Mouse (Mus musculus) CH12.LX (cell line): Measurements from ENCODE around the gene Pmepa1. TPM values are rescaled to one million over a fixed set of nuclear protein-coding genes. Genes with fewer than 3 reads are reported as not detected.

Experiments
- DNase-seq: peaks from one replicate; pipeline ENCODE4 v3.0.0-alpha.2; 2013; ENCODE audit errors: extremely low read depth
- H3K27ac ChIP-seq: 2 replicates; pipeline ENCODE4 v1.5.1; 2012; ENCODE audit warnings: low read depth, mild to moderate bottlenecking, control low read depth, moderate library complexity; ENCODE audit not compliant: insufficient read depth
- H3K27me3 ChIP-seq: replicated peaks from 2 replicates; pipeline ENCODE3; 2012; ENCODE audit warnings: inconsistent platforms
- H3K36me3 ChIP-seq, 2 experiments: replicated peaks in 1 of 2; 2 replicates each; pipeline versions ENCODE3 to v1.6.1; 2012; ENCODE audit warnings: inconsistent platforms in 1 of 2, low read length in 1 of 2, mild to moderate bottlenecking in 1 of 2, mixed read lengths in 1 of 2, moderate library complexity in 1 of 2; ENCODE audit not compliant: control insufficient read depth in 1 of 2, insufficient read depth in 1 of 2
- H3K4me1 ChIP-seq, 2 experiments: 2 replicates each; pipeline ENCODE4 v1.6.1; 2012; ENCODE audit warnings: inconsistent platforms in 1 of 2, moderate library complexity in 1 of 2; ENCODE audit not compliant: insufficient read depth in 2 of 2, control insufficient read depth in 1 of 2
- H3K4me2 ChIP-seq: 2 replicates; pipeline ENCODE4 v1.6.1; 2012; ENCODE audit warnings: low read depth, mild to moderate bottlenecking, control low read depth; ENCODE audit not compliant: poor library complexity, insufficient read depth, severe bottlenecking
- H3K4me3 ChIP-seq, 3 experiments: fragments of 150-350 bp in 1 of 3; sonication (generic) in 1 of 3; replicated peaks in 1 of 3; 2 replicates each; pipeline versions ENCODE3 to v1.5.1; 2011 to 2012; ENCODE audit warnings: low read depth in 2 of 3, low read length in 2 of 3, mild to moderate bottlenecking in 2 of 3, moderate library complexity in 2 of 3, control low read depth in 1 of 3, improper control_type of control experiment in 1 of 3, inconsistent platforms in 1 of 3, mixed read lengths in 1 of 3; ENCODE audit not compliant: poor library complexity in 1 of 3
- H3K79me2 ChIP-seq: replicated peaks from 2 replicates; pipeline ENCODE4 v1.6.1; 2012; ENCODE audit warnings: mild to moderate bottlenecking, moderate library complexity; ENCODE audit not compliant: control insufficient read depth, poor library complexity, insufficient read depth, severe bottlenecking; ENCODE audit errors: extremely low read depth
- H3K9ac ChIP-seq: 2 replicates; pipeline ENCODE4 v1.6.1; 2012; ENCODE audit warnings: low read depth, mild to moderate bottlenecking, control low read depth, moderate library complexity; ENCODE audit not compliant: insufficient read depth
- H3K9me3 ChIP-seq: replicated peaks from 2 replicates; pipeline ENCODE3; 2012; ENCODE audit warnings: low read length, inconsistent platforms, mixed read lengths
- CHD1 ChIP-seq: IDR thresholded peaks from 2 replicates; pipeline ENCODE4 v1.6.1; 2012; ENCODE audit warnings: low read depth, low read length, improper control_type of control experiment, inconsistent platforms
- CHD2 ChIP-seq: IDR thresholded peaks from 2 replicates; pipeline ENCODE4 v1.6.1; 2011; ENCODE audit warnings: low read length, improper control_type of control experiment
- CTCF ChIP-seq, 2 experiments: IDR thresholded peaks in 1 of 2; conservative IDR thresholded peaks in 1 of 2; 2 replicates each; pipeline ENCODE4 v1.5.1; 2011 to 2012; ENCODE audit warnings: low read depth in 2 of 2, low read length in 2 of 2, improper control_type of control experiment in 1 of 2, inconsistent platforms in 1 of 2, mild to moderate bottlenecking in 1 of 2, moderate library complexity in 1 of 2
- E2F4 ChIP-seq: IDR thresholded peaks from 2 replicates; pipeline ENCODE4 v1.6.1; 2011; ENCODE audit warnings: low read depth, low read length, improper control_type of control experiment; ENCODE audit not compliant: insufficient replicate concordance
- ELF1 ChIP-seq: IDR thresholded peaks from 2 replicates; pipeline ENCODE4 v1.6.1; 2014; ENCODE audit warnings: low read depth, mild to moderate bottlenecking, inconsistent platforms, low read length, improper control_type of control experiment
- ETS1 ChIP-seq: conservative IDR thresholded peaks from 2 replicates; pipeline ENCODE4 v1.6.1; 2012; ENCODE audit warnings: low read depth, mild to moderate bottlenecking, inconsistent platforms, low read length, improper control_type of control experiment, moderate library complexity
- GABPA ChIP-seq: IDR thresholded peaks from 2 replicates; pipeline ENCODE4 v1.6.1; 2012; ENCODE audit warnings: low read depth, low read length, improper control_type of control experiment, inconsistent platforms; ENCODE audit not compliant: insufficient replicate concordance
- HCFC1 ChIP-seq: IDR thresholded peaks from 2 replicates; pipeline ENCODE4 v1.6.1; 2012; ENCODE audit warnings: low read depth, mild to moderate bottlenecking, inconsistent platforms, low read length, improper control_type of control experiment
- IRF4 ChIP-seq: IDR thresholded peaks from 2 replicates; pipeline ENCODE4 v1.6.1; 2014; ENCODE audit warnings: low read depth, mild to moderate bottlenecking, inconsistent platforms, low read length, improper control_type of control experiment
- JUND ChIP-seq: conservative IDR thresholded peaks from 2 replicates; pipeline ENCODE4 v1.6.1; 2011; ENCODE audit warnings: low read depth, low read length, improper control_type of control experiment
- KAT2A ChIP-seq: IDR thresholded peaks from 2 replicates; pipeline ENCODE4 v1.6.1; 2012; ENCODE audit warnings: low read length, improper control_type of control experiment, inconsistent platforms; ENCODE audit not compliant: insufficient replicate concordance
- MAFK ChIP-seq: IDR thresholded peaks from 2 replicates; pipeline ENCODE4 v1.6.1; 2011; ENCODE audit warnings: low read length, improper control_type of control experiment; ENCODE audit not compliant: insufficient replicate concordance
- MAZ ChIP-seq: IDR thresholded peaks from 2 replicates; pipeline ENCODE4 v1.6.1; 2012; ENCODE audit warnings: low read depth, mild to moderate bottlenecking, inconsistent platforms, low read length, improper control_type of control experiment, moderate library complexity
- MEF2A ChIP-seq: IDR thresholded peaks from 2 replicates; pipeline ENCODE4 v1.6.1; 2014; ENCODE audit warnings: low read depth, mild to moderate bottlenecking, inconsistent platforms, low read length, improper control_type of control experiment, borderline replicate concordance
- POLR2AphosphoS2 ChIP-seq: IDR thresholded peaks from 2 replicates; pipeline ENCODE4 v1.6.1; 2011; ENCODE audit warnings: low read depth, low read length, improper control_type of control experiment
- RCOR1 ChIP-seq: conservative IDR thresholded peaks from 2 replicates; pipeline ENCODE4 v1.6.1; 2012; ENCODE audit warnings: low read depth, mild to moderate bottlenecking, inconsistent platforms, low read length, improper control_type of control experiment
- SIN3A ChIP-seq: IDR thresholded peaks from 2 replicates; pipeline ENCODE4 v1.6.1; 2012; ENCODE audit warnings: low read length, improper control_type of control experiment, inconsistent platforms
- SMC3 ChIP-seq: IDR thresholded peaks from 2 replicates; pipeline ENCODE4 v1.6.1; 2011; ENCODE audit warnings: low read depth, low read length, improper control_type of control experiment
- USF1 ChIP-seq: IDR thresholded peaks from 2 replicates; pipeline ENCODE4 v1.6.1; 2014; ENCODE audit warnings: low read depth, mild to moderate bottlenecking, inconsistent platforms, low read length, improper control_type of control experiment
- USF2 ChIP-seq: conservative IDR thresholded peaks from 2 replicates; pipeline ENCODE4 v1.6.1; 2011; ENCODE audit warnings: low read depth, low read length, improper control_type of control experiment
- ZC3H11A ChIP-seq: IDR thresholded peaks from 2 replicates; pipeline ENCODE4 v1.6.1; 2012; ENCODE audit warnings: low read depth, mild to moderate bottlenecking, inconsistent platforms, low read length, improper control_type of control experiment
- ZKSCAN1 ChIP-seq: IDR thresholded peaks from 2 replicates; pipeline ENCODE4 v1.6.1; 2012; ENCODE audit warnings: low read depth, inconsistent platforms, low read length, improper control_type of control experiment, borderline replicate concordance
- ZMIZ1 ChIP-seq: IDR thresholded peaks from 2 replicates; pipeline ENCODE4 v1.6.1; 2012; ENCODE audit warnings: low read depth, mild to moderate bottlenecking, inconsistent platforms, low read length, improper control_type of control experiment
- ZNF384 ChIP-seq: IDR thresholded peaks from 2 replicates; pipeline ENCODE4 v1.6.1; 2012; ENCODE audit warnings: low read depth, low read length, improper control_type of control experiment, inconsistent platforms
- dilution Hi-C: fragments of 300-500 bp; cut with MboI; formaldehyde crosslinking; loops from 2 replicates; pipeline ENCODE4 v1.14.3; 2020; ENCODE audit warnings: low sequenced_read_pairs; ENCODE audit not compliant: extremely low pct_unique_long_range_greater_than_20kb, extremely low pct_ligation_motif_present
- in situ Hi-C: fragments of 300-500 bp; cut with MboI; formaldehyde crosslinking; loops from 3 replicates; pipeline ENCODE4 v1.14.3; 2019; ENCODE audit warnings: low sequenced_read_pairs, low pct_ligation_motif_present, low pct_unique_long_range_greater_than_20kb, mixed read lengths
- polyA plus RNA-seq: library from polyadenylated mRNA; unstranded; fragments of >175 nt; gene quantifications from 2 replicates; pipeline ENCODE4 v1.2.1, GENCODE M21; 2012; ENCODE audit warnings: low read depth; ENCODE audit not compliant: insufficient read length
- total RNA-seq, 2 experiments: library from RNA; depleted of rRNA; stranded (reverse); fragments of 300-350 nt in 1 of 2; fragments of >200 nt in 1 of 2; gene quantifications; 2 replicates each; pipeline ENCODE4 v1.2.3; 2012 to 2014

The Pmepa1 gene
- total and polyA plus RNA-seq, 3 experiments, result 1.6 to 11.8 (median 9.9) TPM

DNA sequence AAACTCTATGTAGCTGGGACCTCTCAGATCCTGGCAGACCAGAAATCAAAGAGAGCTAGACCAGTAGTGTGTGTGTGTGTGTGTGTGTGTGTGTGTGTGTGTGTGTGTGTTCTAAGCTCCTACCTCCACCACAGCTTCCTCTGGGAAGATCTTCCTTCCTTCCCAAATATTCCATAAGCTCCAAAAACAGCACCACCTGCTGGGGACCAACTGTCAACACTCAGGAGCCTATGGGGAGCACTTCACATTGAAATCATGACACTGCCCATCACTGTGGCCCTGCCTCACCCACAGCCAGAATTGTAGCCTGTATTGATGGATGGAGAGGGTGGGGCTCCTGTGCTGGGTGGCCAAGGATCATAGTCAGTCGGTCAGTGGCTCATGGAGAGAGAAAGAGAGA is 38.0 kb upstream of the Pmepa1 start:
- in situ Hi-C loops, result no loop called here
- dilution Hi-C loops, result no loop called here

DNA sequence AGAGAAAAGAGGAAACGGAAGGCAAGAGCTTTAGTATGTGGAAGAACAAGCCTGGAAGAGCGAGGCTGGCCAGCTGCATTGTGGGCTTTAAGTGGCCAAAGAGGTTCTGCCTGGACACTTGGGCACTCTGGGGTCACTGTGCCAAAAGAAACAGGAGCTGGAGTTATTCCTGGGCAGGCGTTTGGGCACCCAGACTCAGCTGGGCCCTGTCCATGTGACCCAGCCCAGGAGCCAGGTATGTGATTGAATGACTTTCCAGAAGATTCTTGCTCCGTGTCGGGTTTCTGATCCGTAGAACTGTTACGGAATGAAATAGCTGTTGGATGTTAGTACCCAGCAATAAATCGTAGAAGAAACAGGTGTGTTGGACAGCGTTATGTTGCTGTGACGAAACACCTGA is 32.2 kb upstream of the Pmepa1 start:
- TF ChIP-seq HCFC1 (no peak), RCOR1 (no peak), USF1 (no peak), ETS1 (no peak), MAFK (no peak), IRF4 (no peak), ZNF384 (no peak), USF2 (no peak), CHD1 (no peak), CHD2 (no peak)
- TF ChIP-seq, all 38 proteins: peak for 0
- dilution Hi-C loops, result no loop called here
- Histone ChIP-seq H3K4me2 (no peak overlapping the region), H3K79me2 (no peaks in the 10 kb centered on the region), H3K4me3 (no peak overlapping the region), H3K27me3 (peaks cover 3% of the 10 kb centered on the region), H3K36me3 (no peaks in the 10 kb centered on the region), H3K4me1 (peaks cover 2 to 9% of the 10 kb centered on the region in 2 experiments; a peak in 3 of 4 replicates), H3K9ac (no peak overlapping the region), H3K27ac (no peak overlapping the region), H3K9me3 (no peaks in the 10 kb centered on the region)
- in situ Hi-C loops, result no loop called here
- no peak for DNase-seq

More for the DNA sequence above, 38.0 kb upstream of the Pmepa1 start:
- Histone ChIP-seq H3K9me3 (no peaks in the 10 kb centered on the region), H3K4me1 (no peaks in the 10 kb centered on the region), H3K9ac (no peak overlapping the region), H3K79me2 (no peaks in the 10 kb centered on the region), H3K4me2 (no peak overlapping the region), H3K4me3 (no peak overlapping the region), H3K36me3 (no peaks in the 10 kb centered on the region), H3K27ac (no peak overlapping the region)
- TF ChIP-seq RCOR1 (no peak), ZC3H11A (no peak), E2F4 (no peak), ETS1 (no peak), SMC3 (no peak), POLR2AphosphoS2 (no peak), ZMIZ1 (no peak), MAFK (no peak), MEF2A (no peak), USF2 (no peak), CHD2 (no peak), MAZ (no peak), SIN3A (no peak), GABPA (no peak), KAT2A (no peak), ELF1 (no peak), ZKSCAN1 (no peak), JUND (no peak), CTCF (conservative IDR thresholded peaks at IDR 0.05 in 1 of 2, IDR thresholded peaks at IDR 0.05 in 1 of 2; ENCODE audit: low read depth in 2 of 2, low read length in 2 of 2) (no peak; a peak in 1 of 4 replicates), CHD1 (no peak)
- TF ChIP-seq, all 38 proteins: peak for 0
- no peaks in the 10 kb centered on the region for H3K27me3 ChIP-seq
- DNase-seq, result no peak
